Mouse (Mus musculus) spleen, postnatal 36 days (tissue): ENCODE measurements around the gene Hoxc6.

Source experiments
- DNase-seq, 2 experiments: peaks; one replicate each; pipeline ENCODE4 v3.0.0; 2022; ENCODE audit warnings: low spot score in 2 of 2, mixed read lengths in 1 of 2

Hoxc6 gene

GRCm38 (mm10) chr15:102967511-102968397 lies 30.3 kb upstream of the Hoxc6 start:
- no peak for DNase-seq

- DNase-seq, result no peak
Observed at GRCm38 (mm10) chr15:102969296-102969695, 28.8 kb upstream of the Hoxc6 start.

- no peak for DNase-seq
Observed at GRCm38 (mm10) chr15:102970740-102971139, 27.3 kb upstream of the Hoxc6 start.

- no peak for DNase-seq
Observed at GRCm38 (mm10) chr15:102972254-102972653, 25.8 kb upstream of the Hoxc6 start.

GRCm38 (mm10) chr15:102972753-102973152 lies 25.3 kb upstream of the Hoxc6 start:
- no peak for DNase-seq

- no peak for DNase-seq
Observed at GRCm38 (mm10) chr15:102975034-102975433, 23.0 kb upstream of the Hoxc6 start.

- DNase-seq, result no peak
Observed at GRCm38 (mm10) chr15:102975688-102976111, 22.4 kb upstream of the Hoxc6 start.

GRCm38 (mm10) chr15:102976171-102976570 lies 21.9 kb upstream of the Hoxc6 start, which contains the start of gene Hoxc9:
TSS of gene Hoxc9 (plus strand) at chr15:102976439.
- DNase-seq, result no peak

GRCm38 (mm10) chr15:102976631-102977422 lies 21.2 kb upstream of the Hoxc6 start:
- no peak for DNase-seq

GRCm38 (mm10) chr15:102977423-102977974 lies 20.6 kb upstream of the Hoxc6 start:
- no peak for DNase-seq

- DNase-seq, result no peak
Observed at GRCm38 (mm10) chr15:102978615-102979515, 19.2 kb upstream of the Hoxc6 start.

- no peak for DNase-seq
Observed at GRCm38 (mm10) chr15:102979936-102980335, 18.1 kb upstream of the Hoxc6 start.

GRCm38 (mm10) chr15:102980352-102980751 lies 17.7 kb upstream of the Hoxc6 start:
- no peak for DNase-seq

GRCm38 (mm10) chr15:102980912-102981311 lies 17.1 kb upstream of the Hoxc6 start:
- DNase-seq, result no peak

GRCm38 (mm10) chr15:102981379-102982288 lies 16.4 kb upstream of the Hoxc6 start:
- DNase-seq, result no peak

GRCm38 (mm10) chr15:102983716-102984115 lies 14.3 kb upstream of the Hoxc6 start:
- no peak for DNase-seq

- no peak for DNase-seq
Observed at GRCm38 (mm10) chr15:102984521-102984920, 13.5 kb upstream of the Hoxc6 start.

GRCm38 (mm10) chr15:102984925-102985324 lies 13.1 kb upstream of the Hoxc6 start:
- no peak for DNase-seq

- DNase-seq, result peak; percentile 64 to 66
Observed at GRCm38 (mm10) chr15:102987124-102987833, 10.8 kb upstream of the Hoxc6 start.
